Mouse (Mus musculus) midbrain, embryonic 12.5 days (tissue): ENCODE measurements around the gene Meis2. TPM values are rescaled to one million over a fixed set of nuclear protein-coding genes. Genes with fewer than 3 reads are reported as not detected.
A peak's percentile ranks its signal among the peaks of the same experiment; 100 is the strongest.

Source experiments
- ATAC-seq: fragments of 200-750 bp; cut with Nextera tagmentation; 2 replicates; pipeline ENCODE4 v1.8.0; 2017; ENCODE audit warnings: low read depth, moderate TSS enrichment, moderate library complexity; ENCODE audit not compliant: low FRiP score
- H3K27ac ChIP-seq: fragments of 300-500 bp; sonication (generic); replicated peaks from 2 replicates; pipeline ENCODE4 v1.5.1; 2016; ENCODE audit warnings: mild to moderate bottlenecking
- H3K27me3 ChIP-seq: fragments of 300-500 bp; sonication (generic); 2 replicates; pipeline ENCODE4 v1.6.1; 2016; ENCODE audit warnings: mild to moderate bottlenecking
- H3K36me3 ChIP-seq: fragments of 300-500 bp; sonication (generic); 2 replicates; pipeline ENCODE4 v1.6.1; 2016
- H3K4me1 ChIP-seq: fragments of 300-500 bp; sonication (generic); 2 replicates; pipeline ENCODE4 v1.6.1; 2016
- H3K4me2 ChIP-seq: fragments of 300-500 bp; sonication (generic); replicated peaks from 2 replicates; pipeline ENCODE4 v1.6.1; 2016; ENCODE audit warnings: mild to moderate bottlenecking, moderate library complexity
- H3K4me3 ChIP-seq: fragments of 300-500 bp; sonication (generic); 2 replicates; pipeline ENCODE4 v1.5.1; 2016; ENCODE audit warnings: mild to moderate bottlenecking
- H3K9ac ChIP-seq: fragments of 300-500 bp; sonication (generic); replicated peaks from 2 replicates; pipeline ENCODE4 v1.6.1; 2016; ENCODE audit warnings: mild to moderate bottlenecking, moderate library complexity
- H3K9me3 ChIP-seq: fragments of 300-500 bp; sonication (generic); 2 replicates; pipeline ENCODE4 v1.6.1; 2016; ENCODE audit warnings: mild to moderate bottlenecking
- WGBS: fragments of 180-500 bp; shearing (Covaris S2); methylation state at CpG from one replicate; pipeline ENCODE4 v1.1.7; 2016; 5-methylcytosine and 5-hydroxymethylcytosine counted together
- polyA plus RNA-seq: library from polyadenylated mRNA; unstranded; fragments of >200 nt; fragmentation: Nextera tagmentation; extraction: Ambion mirVana; gene quantifications from 2 replicates; pipeline ENCODE4 v1.2.1, GENCODE M21; 2016

Meis2 gene
- polyA plus RNA-seq, 1 experiment from 2014 or later = 92.1 TPM

DNA sequence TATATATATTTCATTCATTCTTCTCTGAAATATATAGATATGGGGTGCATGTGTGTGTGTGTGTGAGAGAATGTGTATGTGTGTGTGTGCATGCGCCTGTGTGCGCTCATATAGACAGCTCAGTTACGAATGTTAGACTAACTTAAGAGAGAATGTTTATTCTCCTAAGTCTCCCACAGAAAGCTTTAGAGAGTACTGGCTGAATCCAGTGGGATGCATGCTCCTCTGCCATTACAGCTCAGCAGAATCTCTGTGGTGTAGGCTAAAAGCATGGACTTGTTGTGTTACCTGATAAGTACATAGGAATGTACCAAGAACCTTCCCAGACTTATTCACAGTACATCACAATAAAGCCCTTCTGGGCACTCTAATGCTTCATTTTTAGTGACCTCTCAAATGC is 55.6 kb downstream of the Meis2 start:
- H3K9ac ChIP-seq = no peak overlapping the region
- H3K27ac ChIP-seq = peak overlapping the region; percentile 88
- peaks cover 26% of the 10 kb centered on the region for H3K27me3 ChIP-seq
- H3K9me3 ChIP-seq = no peaks in the 10 kb centered on the region
- no peaks in the 10 kb centered on the region for H3K36me3 ChIP-seq
- no peak overlapping the region; the same call in 1 of the 2 replicates for H3K4me2 ChIP-seq
- H3K4me1 ChIP-seq = peaks cover 34% of the 10 kb centered on the region
- H3K4me3 ChIP-seq = no peak overlapping the region
- ATAC-seq = no peak
- WGBS = 64% methylated on average over 3 of the region's 3 CpGs

DNA sequence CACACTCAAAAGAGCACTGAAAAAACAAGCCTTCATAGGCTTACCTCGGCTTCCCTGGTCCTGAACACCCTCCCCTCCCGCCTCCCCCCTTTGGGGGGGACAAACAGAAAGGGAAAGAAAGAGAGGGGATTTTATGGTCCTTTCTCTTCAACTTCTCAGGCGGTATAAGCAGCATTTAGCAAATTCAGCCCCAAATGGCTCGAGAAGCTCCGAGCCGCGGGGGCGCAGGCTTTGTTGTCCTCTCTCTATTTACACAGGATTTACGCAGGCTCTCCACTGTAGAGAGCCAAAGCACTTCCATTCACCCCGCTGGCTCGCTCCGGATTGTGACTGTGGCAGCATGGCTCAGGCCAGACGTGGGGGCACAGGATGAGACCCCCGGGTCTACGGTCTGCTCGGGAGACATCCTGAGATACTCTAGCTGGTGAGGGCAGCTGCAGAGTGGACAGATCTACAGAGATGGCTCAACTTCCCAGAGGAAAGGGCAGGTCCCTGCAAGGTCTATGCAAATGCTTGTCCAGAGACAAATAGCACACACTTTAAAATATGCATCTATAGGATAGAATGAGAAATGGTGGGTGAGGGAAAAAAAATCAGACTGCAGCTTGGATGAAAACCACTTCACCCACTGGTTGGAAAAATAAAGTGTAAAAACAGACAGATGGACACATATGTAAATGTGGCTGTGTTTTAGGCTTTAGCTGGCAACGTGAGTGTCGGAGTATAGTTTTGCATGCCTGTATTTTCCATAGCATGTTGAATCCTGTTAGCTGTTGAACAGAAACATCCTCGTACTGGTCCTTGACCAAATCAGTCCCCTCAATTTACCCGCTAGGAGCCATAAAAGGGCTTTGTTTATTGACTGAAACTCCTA is 56.3 kb downstream of the Meis2 start:
- whole genome bisulfite sequencing = 5% methylated on average over 20 of the region's 20 CpGs
- H3K27me3 ChIP-seq = peaks cover 32% of the 10 kb centered on the region
- H3K36me3 ChIP-seq = no peaks in the 10 kb centered on the region
- H3K9ac ChIP-seq = peak overlapping the region; percentile 43; the same call in 1 of the 2 replicates
- H3K9me3 ChIP-seq = no peaks in the 10 kb centered on the region
- H3K4me2 ChIP-seq = peak overlapping the region; percentile 44
- peak overlapping the region; percentile 88 for H3K27ac ChIP-seq
- ATAC-seq = peak; percentile 95
- H3K4me3 ChIP-seq = peak overlapping the region; percentile 25
- H3K4me1 ChIP-seq = peaks cover 34% of the 10 kb centered on the region

DNA sequence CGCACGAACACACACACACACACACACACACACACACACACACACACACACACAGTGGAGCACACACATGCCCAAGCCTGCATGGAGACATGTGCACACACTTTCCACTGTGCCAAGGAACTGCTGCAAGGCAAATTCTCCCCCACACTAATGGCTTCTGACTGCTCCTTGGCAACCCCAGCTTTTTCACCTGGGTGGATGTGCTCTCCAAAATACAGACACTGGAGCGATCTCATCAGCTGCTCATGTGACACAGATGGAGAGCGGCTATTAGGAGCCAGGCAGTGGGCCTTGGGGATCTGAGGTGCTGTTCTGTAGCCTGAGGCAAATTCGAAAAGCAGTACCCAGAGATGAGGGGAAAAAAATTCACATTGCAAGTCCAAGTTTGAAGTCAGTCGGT is 63.3 kb downstream of the Meis2 start:
- WGBS = 65% methylated on average over 4 of the region's 6 CpGs
- Histone ChIP-seq H3K9me3 (no peaks in the 10 kb centered on the region), H3K4me1 (peaks cover 51% of the 10 kb centered on the region), H3K9ac (no peak overlapping the region), H3K27me3 (peaks cover 38% of the 10 kb centered on the region), H3K27ac (no peak overlapping the region; the same call in 1 of the 2 replicates), H3K4me2 (no peak overlapping the region), H3K36me3 (peaks cover 6% of the 10 kb centered on the region; the same call in 1 of the 2 replicates), H3K4me3 (no peak overlapping the region)
- ATAC-seq = peak; percentile 45

DNA sequence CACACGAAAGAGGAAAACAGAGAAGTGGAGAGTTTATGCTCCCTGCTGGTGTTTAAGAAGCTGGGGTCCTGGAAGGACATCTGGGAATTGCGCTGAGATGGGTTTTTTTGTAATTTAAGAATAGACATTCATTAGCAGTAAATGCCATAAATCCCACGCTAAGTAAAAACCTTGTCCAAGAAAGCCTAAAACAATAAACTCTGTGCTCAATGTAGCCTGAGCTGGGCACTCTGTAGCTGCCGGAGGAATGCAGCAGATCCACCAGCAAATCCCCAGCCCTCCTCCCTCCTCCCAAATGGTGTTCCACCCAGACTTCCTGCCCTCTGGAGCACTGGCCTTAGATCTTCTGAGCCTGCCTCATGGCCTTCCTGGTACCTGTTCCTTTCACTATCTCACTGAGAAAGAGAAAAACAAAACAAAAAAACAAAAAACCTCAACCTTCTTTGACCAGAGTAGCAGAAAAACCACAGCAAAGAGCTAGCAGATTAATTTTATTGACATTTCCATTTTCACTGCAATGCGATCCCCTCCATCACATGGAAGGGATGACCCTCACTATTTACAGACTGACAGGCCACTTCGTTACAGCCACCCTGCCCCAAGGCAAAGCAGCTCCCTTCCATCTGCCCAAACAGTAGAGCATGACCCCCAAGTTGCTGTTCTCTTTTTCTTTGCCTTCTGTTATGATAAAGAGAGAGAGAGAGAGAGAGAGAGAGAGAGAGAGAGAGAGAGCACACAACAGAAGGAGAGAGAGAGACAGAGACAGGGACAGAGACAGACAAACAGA is 64.1 kb downstream of the Meis2 start:
- Histone ChIP-seq H3K4me1 (peaks cover 58% of the 10 kb centered on the region), H3K27ac (peak overlapping the region; percentile 52), H3K4me3 (no peak overlapping the region), H3K9ac (no peak overlapping the region), H3K36me3 (peaks cover 6% of the 10 kb centered on the region; the same call in 1 of the 2 replicates), H3K4me2 (no peak overlapping the region), H3K9me3 (no peaks in the 10 kb centered on the region), H3K27me3 (peaks cover 39% of the 10 kb centered on the region; the same call in 1 of the 2 replicates)
- WGBS = 42% methylated on average over 6 of the region's 6 CpGs
- 0 out of 2 replicates have a peak, but pooled peaks have one; percentile 5 for ATAC-seq

DNA sequence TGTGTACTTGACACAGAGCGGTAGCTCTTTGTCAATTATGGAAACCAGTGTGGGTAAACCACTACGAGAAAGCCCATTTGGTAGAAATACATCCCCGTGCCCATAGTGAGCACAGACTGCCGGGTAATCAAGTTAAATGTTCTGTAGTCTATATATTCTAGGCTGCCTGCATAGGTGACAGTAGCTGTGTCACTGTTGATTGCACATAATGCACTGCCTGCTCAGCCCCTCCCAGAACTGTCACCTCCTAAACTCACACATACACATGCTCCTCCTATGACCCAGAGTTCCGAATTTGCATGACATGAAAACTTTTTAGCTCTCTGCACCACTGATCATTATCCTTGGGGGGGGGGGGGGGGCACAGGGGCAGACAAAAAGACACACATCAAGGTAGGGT is 65.1 kb downstream of the Meis2 start:
- no peak overlapping the region for H3K4me2 ChIP-seq
- H3K36me3 ChIP-seq = peaks cover 6% of the 10 kb centered on the region; the same call in 1 of the 2 replicates
- WGBS = 79% methylated on average over 5 of the region's 5 CpGs
- peaks cover 38% of the 10 kb centered on the region; the same call in 1 of the 2 replicates for H3K27me3 ChIP-seq
- peaks cover 61% of the 10 kb centered on the region for H3K4me1 ChIP-seq
- no peaks in the 10 kb centered on the region for H3K9me3 ChIP-seq
- no peak overlapping the region for H3K4me3 ChIP-seq
- H3K9ac ChIP-seq = no peak overlapping the region
- no peak overlapping the region for H3K27ac ChIP-seq
- ATAC-seq = no peak

DNA sequence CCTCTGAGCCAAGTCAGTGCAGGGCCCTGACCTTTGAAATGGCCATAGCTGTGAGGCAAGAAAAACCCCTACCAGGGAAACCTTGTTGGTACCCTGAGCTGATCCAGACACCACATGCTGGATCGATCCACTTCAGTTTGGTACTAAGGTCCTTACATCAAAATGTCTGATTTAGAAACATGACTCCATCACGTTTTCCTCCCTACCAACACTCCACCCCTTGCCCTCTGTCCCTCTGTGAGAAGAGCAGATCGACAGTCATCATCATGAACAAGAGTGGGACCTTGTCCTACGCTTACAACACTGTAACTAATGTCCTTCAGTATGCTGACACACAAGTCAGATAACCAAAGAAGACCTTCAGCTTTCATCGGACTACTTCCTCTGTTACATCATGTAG is 66.8 kb downstream of the Meis2 start:
- Histone ChIP-seq H3K27ac (no peak overlapping the region), H3K4me3 (no peak overlapping the region), H3K9ac (no peak overlapping the region), H3K9me3 (no peaks in the 10 kb centered on the region), H3K27me3 (peaks cover 23% of the 10 kb centered on the region; the same call in 1 of the 2 replicates), H3K36me3 (peaks cover 6% of the 10 kb centered on the region; the same call in 1 of the 2 replicates), H3K4me1 (peaks cover 61% of the 10 kb centered on the region), H3K4me2 (no peak overlapping the region)
- WGBS = 84% methylated on average over 5 of the region's 5 CpGs
- ATAC-seq = no peak

DNA sequence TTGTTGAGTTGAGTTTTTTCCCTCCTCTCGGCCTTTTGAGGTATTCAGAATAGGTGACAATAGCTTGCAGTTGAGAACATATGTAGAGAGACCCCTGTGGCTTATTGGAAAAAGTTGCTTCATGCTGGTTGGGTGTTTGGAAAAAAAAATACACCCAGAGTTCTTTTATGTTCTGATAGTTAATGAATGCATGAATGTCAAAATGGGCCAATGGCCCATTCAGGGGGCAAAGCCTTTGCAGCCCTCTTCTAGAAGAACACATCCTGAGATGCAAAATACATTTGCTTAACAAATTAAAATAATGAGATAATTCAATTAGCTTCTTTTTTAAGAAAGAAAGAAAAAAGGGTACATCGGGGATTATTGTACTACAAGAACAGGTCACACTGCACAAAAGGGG is 69.2 kb downstream of the Meis2 start:
- H3K9ac ChIP-seq = no peak overlapping the region
- H3K27ac ChIP-seq = no peak overlapping the region
- no peak overlapping the region for H3K4me2 ChIP-seq
- no peak for ATAC-seq
- peaks cover 7% of the 10 kb centered on the region; the same call in 1 of the 2 replicates for H3K27me3 ChIP-seq
- 44% methylated on average over 2 of the region's 2 CpGs for WGBS
- H3K36me3 ChIP-seq = peaks cover 6% of the 10 kb centered on the region; the same call in 1 of the 2 replicates
- H3K4me3 ChIP-seq = no peak overlapping the region
- H3K9me3 ChIP-seq = no peaks in the 10 kb centered on the region
- H3K4me1 ChIP-seq = peaks cover 44% of the 10 kb centered on the region

DNA sequence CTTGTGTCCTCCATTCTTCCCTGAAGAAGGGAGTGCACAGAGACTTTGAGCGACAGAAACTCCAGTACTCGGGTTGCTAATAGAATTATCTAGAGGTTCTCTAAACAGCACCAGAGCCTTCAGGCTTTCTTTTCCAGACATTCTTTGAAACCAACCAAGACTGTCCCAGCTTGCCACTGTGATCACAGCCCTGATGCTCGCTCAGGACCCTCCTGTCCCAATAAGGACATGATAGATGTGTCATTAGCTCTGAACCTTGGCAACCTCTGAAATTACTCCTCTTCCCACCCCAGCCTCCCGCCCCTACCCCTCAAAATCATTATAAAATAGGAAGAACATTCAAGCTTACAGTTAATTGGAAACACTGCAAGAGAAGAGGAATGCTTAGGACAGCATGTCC is 71.8 kb downstream of the Meis2 start:
- no peaks in the 10 kb centered on the region for H3K36me3 ChIP-seq
- no peak for ATAC-seq
- 85% methylated on average over 4 of the region's 4 CpGs for WGBS
- no peak overlapping the region for H3K27ac ChIP-seq
- H3K9ac ChIP-seq = no peak overlapping the region
- H3K4me2 ChIP-seq = no peak overlapping the region
- no peak overlapping the region for H3K4me3 ChIP-seq
- H3K27me3 ChIP-seq = peaks cover 3% of the 10 kb centered on the region; the same call in 1 of the 2 replicates
- H3K9me3 ChIP-seq = no peaks in the 10 kb centered on the region
- peaks cover 25% of the 10 kb centered on the region for H3K4me1 ChIP-seq

DNA sequence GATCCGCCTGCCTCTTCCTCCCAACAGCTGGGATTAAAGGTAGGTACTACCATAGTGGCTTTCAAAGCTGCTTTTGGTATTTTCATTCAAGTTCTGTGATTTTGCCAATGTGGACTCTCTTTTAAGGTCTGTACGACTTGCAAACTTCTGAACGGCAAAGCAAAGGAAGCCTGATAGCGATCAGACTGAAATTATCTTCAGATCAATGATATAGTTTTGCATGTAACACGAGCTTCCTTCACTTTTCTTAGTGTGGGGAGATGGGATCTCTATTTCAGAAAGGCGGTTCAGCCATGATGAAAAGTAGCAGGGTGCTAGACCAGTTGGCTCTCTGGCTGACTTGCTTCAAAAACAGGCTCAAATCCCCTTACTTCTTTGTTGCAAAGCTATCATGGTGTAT is 76.4 kb downstream of the Meis2 start:
- no peak overlapping the region for H3K27ac ChIP-seq
- WGBS = 93% methylated on average over 6 of the region's 6 CpGs
- H3K27me3 ChIP-seq = no peaks in the 10 kb centered on the region
- H3K9me3 ChIP-seq = no peaks in the 10 kb centered on the region
- 0 out of 2 replicates have a peak, but pooled peaks cover 7% of the 10 kb centered on the region for H3K4me1 ChIP-seq
- no peaks in the 10 kb centered on the region for H3K36me3 ChIP-seq
- ATAC-seq = no peak
- no peak overlapping the region for H3K9ac ChIP-seq
- no peak overlapping the region for H3K4me3 ChIP-seq
- H3K4me2 ChIP-seq = no peak overlapping the region

DNA sequence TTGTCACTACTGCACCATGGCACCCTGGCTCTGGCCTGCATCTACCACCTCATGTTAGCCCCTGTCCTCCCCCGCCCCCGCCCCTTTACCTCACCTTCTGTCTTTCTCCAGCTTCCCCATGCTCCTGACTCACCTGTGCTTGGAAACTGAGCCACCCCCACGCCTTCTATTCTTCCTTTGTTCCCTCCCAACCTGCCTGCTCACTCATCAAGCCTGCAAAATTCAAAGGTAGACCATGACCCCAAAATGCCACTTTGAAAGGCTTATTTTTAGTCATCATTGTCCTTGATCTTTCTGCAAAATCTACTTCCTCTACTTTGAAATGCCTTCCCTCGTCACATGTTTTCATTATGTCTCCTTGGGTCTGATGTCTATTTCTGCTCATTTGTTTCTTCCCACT is 77.2 kb downstream of the Meis2 start:
- ATAC-seq = no peak
- Histone ChIP-seq H3K9me3 (no peaks in the 10 kb centered on the region), H3K4me1 (0 out of 2 replicates have a peak, but pooled peaks cover 7% of the 10 kb centered on the region), H3K27ac (no peak overlapping the region), H3K27me3 (no peaks in the 10 kb centered on the region), H3K9ac (no peak overlapping the region), H3K4me2 (no peak overlapping the region), H3K4me3 (no peak overlapping the region), H3K36me3 (no peaks in the 10 kb centered on the region)
- 94% methylated on average over 4 of the region's 4 CpGs for WGBS

DNA sequence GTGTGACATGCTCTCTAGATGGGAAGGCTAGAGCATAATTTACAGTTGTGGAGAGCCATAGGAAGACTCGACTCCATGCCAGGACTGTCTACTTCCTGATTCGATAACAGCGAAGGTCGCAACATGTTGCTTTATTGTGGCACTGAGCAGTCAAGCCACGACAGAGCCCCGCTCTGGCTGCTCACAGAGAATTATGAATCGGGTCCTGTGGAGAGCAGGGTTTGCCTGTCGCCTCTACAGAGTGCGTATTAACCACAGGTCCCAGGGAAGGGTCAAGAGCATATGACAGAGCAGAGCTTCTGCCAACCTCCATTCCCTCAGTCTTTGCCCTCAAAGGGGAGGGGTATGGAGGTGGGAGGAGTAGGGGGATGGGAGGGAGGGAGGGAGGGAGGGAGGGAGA is 80.7 kb downstream of the Meis2 start:
- Histone ChIP-seq H3K4me3 (no peak overlapping the region), H3K9ac (no peak overlapping the region), H3K4me2 (no peak overlapping the region), H3K9me3 (no peaks in the 10 kb centered on the region), H3K27me3 (no peaks in the 10 kb centered on the region), H3K4me1 (peaks cover 27% of the 10 kb centered on the region), H3K27ac (no peak overlapping the region), H3K36me3 (no peaks in the 10 kb centered on the region)
- ATAC-seq = no peak
- 76% methylated on average over 9 of the region's 9 CpGs for WGBS

DNA sequence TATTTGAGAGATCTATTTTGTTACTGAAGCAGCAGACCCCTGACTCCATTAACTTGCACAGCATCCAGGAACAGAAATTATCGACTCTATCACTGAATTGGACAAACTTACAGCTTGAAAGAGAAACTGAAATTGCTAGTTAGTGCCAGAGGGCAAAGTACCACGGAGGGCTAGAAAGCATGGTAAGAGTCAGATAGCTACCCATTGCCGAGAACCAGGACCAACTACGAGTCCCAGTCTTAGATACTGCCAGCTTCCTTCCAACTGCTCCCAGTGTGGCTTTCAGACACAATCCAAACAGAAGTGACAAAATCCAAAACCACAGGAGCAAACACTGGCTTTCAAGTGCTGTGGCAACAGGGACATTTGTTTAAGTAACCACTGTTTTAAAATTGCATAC is 81.2 kb downstream of the Meis2 start:
- H3K9me3 ChIP-seq = no peaks in the 10 kb centered on the region
- no peaks in the 10 kb centered on the region for H3K36me3 ChIP-seq
- no peak overlapping the region for H3K9ac ChIP-seq
- no peaks in the 10 kb centered on the region for H3K27me3 ChIP-seq
- 89% methylated on average over 4 of the region's 4 CpGs for WGBS
- no peak for ATAC-seq
- H3K27ac ChIP-seq = no peak overlapping the region
- no peak overlapping the region for H3K4me3 ChIP-seq
- H3K4me1 ChIP-seq = peaks cover 31% of the 10 kb centered on the region
- H3K4me2 ChIP-seq = no peak overlapping the region
